Mouse (Mus musculus) yolk sac, embryonic 10.5 days (tissue): ENCODE results near the gene Abcc12.

Experiments
- DNase-seq: peaks from one replicate; pipeline ENCODE4 v3.0.0-alpha.2; 2017; ENCODE audit warnings: low spot score

The Abcc12 gene

DNA sequence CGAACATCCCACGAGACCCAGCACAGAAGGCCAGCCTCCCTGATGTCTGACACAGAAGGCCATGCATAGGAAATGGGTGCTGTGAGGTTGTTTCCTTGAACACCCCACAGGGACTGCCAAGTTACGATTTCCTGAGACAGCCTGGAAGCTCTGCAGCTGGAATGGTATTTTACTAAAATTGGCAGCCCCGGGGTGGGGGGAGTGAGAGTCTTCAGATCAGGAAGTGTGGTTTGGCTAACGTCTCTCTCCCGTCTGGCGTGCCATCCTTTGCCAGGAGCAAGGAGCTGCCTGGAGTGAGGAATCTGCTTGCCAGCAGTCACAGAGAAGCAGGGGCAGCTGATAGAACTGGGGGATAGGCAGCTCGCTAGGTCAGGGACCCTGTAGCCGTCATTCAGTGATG lies 2.4 kb downstream of the Abcc12 start:
- no peak for DNase-seq

DNA sequence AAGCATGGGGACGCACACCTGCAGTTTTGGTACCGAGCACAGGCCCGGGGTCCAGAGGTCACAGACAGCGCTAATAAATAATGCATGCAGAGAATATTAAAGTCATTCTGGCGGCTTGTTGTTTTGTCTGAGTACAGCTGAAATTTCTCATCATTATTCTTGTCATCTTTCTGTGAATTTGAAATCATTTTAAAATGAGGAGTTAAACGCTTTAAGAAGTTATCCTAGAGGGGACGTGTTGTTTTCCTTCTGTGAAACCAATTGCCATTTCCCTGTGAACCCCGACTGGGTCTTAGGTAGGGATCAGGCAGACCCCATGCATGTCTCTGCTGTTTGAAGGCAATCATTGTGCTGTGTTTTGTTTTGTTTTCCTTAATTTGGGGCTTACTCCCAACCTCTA lies 2.9 kb downstream of the Abcc12 start:
- DNase-seq, result no peak

DNA sequence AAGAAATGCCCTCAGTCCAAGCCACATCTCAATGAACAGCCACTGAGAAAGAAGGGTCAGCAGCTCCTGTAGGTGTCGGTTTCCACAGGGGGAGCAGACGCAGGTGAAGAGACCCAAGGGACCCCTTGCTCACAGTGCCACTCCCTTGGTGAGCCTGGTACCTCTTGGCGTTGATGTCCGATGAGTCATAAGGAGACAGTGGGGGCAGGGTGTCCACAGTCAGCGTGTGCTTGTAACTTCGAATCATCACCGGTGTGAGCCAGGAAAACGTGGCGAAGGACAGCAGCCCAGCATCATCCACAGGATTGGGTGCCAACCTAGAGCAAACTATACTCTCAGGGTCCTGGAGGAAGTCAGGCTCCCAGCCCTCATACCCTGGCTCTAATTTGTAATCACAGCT lies 16.8 kb downstream of the Abcc12 start:
- DNase-seq, result no peak

DNA sequence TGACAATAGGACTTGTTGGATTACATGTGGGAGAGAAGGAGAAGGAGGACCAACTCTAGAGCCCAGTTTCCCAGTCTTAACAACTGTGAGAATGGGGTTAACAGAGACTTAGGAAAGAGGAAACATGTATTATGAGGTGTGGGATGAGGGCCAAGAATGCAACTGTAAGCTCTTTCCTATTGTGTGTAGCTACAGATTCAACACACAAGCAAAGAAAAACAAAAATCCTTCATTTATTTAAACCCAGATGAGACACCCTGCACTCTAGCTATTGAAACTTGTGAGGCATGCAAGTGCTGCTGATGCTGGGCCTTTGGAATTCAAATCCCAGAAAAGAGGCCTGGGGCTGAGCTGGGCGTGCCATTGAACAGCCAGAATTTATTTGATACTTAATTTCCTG lies 18.7 kb downstream of the Abcc12 start:
- no peak for DNase-seq

DNA sequence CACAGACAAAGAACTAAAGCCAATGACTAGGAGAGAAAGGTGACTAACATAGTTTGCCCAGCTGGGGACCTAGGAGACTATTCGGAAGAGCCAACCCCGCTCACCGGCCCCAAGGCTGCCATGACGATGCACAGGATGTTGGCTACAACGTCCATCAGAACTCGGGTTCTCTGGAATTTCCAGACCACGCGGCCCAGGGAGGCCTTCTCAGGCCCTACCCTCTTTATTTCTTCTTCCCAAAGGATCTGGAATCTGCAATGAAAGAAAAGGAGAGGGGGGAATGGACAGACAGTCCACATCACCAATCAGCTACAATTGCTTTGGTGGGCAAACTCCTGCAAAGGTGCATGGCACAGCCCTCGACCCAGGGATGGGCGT lies 19.8 kb downstream of the Abcc12 start:
- DNase-seq, result no peak

DNA sequence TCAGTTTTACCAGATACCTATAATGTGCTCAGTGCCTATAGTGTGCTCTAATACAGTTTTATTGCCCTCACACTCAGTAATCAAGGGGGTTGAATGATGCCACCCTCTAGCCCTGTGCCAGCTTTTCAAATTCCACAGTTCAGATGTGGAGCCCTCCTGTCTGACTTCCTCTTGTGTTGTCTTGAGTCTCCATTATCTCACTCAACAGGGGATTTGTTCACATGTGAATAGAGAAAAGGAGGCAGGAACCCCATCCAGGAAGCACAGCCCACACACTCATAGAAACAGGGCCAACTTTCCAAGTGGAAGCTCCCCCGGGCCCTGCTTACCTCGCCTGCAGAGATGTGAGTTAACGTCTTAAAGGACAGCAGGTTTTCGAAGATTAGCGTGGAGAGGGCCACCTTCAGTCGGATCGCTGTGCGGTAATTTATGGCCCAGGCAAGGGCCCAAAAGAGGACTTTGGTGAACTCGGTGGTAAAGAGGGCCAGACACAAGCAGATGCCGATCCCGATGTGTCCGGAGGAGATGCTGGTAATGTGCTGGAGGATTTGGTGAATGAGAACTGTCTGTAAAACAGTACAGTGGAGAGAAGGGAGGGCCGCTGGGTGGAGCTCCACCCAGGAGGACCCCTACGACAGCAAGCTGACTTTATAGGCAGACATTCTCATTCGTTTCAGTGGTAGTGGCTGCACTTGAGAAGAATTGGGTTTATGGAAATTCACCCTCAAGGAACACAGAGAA lies 20.4 kb downstream of the Abcc12 start:
- DNase-seq, result no peak

DNA sequence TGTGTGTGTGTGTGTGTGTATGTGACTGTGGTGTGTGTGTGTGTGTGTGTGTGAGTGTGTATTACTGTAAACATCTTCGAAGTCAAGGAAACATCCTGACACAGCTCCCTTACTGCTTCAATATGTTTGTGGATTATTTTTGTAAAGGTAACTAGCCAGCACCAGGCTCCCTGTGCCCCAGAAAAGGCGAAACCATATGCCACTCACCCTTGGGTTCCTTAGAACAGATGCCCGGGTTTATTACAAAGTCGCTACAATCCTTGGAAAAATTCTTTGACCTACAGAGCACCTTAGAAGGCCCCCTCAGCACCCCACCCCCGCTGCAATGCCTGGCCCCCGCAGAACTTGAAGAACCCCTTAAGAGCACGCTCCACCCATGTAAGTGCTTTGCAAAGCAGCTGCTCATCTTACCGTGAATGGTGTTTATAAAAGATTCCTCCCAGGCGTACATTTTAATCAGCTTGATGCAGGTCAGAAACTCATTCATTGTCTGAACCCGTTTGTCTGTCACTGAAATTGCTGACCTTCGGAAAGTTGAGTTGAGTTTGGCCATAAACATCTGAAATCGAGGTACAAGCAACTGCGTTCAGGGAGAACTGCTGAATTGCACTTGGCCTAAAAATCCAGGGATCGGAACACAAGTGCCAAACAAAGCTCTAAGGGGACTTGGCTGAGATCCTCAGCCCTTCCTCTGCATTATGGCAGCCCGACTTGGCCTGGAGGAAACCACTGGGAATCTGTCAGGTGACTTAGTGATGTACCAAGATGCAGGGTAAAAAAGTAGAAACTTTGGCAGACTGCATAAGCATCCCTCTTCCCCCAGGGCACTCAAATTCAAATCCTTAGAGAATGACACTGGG lies 23.1 kb downstream of the Abcc12 start:
- no peak for DNase-seq

DNA sequence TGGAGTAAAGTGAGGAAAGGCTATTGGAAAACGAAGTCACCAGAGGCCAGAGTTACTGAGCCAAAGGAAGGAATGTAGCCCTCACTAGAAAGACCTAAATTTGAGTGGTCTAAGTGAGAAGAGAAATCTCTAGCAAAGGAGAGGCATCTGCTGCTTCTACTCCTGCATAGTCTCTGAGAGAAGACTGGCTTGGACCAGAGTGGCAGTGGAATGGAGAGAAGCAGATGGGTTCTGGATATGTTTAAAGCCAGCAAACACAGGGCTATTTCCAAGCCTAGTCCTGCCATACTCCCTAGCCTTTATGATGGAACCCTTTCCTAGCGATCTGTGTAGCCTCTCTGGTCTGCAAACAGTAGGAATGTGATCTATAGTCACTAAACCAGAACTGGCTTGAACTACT lies 24.9 kb downstream of the Abcc12 start:
- no peak for DNase-seq

DNA sequence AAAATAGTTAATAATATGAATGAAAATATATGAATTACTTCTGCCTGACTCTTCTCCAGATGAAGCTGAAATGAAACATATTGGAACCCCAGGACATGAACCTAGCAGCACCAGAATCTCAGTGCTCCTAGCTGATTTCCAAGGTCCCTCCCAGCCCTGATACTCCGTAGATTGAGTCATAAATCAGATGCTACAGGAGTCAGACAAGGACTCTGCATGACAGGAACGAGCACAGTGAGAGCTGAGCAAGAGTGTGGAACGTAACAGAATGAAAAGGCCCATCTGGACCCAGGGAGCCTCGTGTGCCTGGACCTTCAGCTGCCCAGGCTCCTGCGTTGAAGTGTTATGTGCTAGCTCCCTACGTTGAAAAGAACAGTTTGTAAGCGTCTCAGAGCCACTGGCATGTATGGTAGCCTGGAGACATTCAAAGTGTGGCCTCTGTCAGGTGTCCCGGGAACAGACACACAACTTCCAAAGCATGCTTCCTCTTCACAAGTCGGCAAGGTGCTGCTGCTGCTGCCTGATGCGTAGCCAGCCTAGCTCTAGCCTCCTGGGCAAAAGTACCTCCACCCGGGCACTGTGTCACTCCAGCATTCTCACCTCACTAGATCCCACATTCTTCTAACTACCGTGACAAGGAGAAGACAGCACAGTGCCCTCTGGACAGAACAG lies 26.1 kb downstream of the Abcc12 start:
- DNase-seq, result no peak

DNA sequence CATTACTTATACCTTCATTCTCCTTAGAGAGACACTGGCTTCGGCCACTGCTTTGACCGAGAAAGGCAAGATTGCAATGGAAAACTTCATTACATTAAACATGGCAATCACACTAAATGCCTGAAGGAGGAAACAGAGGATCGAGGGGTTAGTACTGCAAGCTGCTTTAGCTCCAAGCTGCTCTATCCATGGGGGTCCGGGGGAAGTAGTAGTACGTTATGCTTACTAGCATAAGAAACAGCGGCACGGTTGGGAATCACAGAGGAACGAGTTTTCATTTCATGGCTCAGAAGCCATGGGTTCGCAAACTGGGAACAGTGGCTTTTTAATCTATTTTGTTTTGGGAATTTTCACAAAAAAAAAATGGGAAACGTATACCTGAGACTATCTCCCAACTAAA lies 30.0 kb downstream of the Abcc12 start:
- no peak for DNase-seq

DNA sequence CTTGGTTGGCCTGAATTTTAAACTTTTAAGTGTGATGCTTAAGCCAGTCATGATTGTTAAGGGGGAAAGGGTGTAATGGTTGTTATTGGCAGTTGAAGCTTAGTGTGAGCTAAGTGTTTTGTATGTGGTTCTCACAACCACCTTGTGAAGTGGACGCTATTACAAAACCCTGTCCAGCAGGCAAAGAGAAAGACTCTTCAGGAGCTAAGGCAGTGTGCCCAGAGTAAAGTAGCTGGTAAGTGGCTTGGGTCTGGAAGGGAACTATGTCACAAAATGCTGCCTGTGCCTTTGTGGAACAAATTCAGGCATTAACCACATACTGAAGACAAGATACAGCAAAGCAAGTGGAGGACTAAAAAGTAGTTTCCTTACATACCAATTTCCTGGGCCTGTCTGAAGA lies 34.5 kb downstream of the Abcc12 start:
- DNase-seq, result no peak

DNA sequence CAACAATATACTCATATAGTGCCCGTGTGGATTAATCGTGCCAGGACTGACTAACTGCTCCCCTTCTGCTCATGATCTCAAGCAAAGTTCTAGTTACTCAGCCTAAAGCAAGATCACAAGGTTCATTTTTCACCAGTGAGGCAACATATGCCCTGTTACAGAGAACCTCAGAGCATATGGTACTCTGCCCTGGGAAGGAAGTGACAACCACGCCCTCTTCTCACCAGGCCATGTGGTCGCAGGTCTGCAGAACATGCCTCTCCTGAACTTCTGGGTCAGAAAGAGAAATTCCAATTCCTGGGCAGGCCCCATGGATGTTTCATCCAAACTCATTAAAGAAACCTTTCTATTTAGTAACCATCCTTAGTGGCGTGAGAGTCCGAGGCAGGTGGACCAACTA lies 39.6 kb downstream of the Abcc12 start:
- DNase-seq, result no peak

DNA sequence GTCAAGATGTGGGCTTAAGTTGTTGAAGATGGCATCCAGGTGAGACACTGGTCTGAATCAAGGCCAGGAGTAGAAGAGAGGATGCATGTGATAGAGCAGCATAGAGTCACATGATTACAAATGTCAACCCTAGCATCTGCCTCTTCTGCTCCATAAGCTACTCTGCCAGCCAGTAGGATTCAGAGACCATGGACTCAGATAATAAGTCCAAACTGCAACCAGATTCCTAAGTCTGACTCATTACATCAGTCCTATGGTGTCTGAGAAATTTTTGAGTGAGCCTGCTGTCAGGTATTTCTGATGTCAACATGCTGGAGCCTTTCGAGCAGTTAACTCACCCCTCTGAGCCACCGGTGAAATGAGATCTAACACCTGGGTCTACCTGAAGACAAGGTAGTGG lies 40.1 kb downstream of the Abcc12 start:
- DNase-seq, result no peak

DNA sequence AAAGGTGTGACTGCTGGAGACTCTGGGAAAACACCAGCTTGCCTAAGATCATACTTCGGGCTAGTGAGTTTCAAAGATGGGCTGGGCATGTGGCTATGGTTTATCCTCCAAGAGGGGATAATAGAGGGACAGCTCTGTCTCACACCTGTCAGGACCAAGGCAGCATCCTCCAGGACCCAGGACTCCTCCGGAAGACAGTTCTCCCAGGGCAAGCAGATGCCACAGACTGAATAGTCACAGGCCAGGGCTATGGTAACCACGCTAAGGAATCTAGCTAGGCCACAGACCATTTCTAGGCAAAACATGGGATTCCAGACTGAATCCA lies 43.9 kb downstream of the Abcc12 start:
- DNase-seq, result no peak

DNA sequence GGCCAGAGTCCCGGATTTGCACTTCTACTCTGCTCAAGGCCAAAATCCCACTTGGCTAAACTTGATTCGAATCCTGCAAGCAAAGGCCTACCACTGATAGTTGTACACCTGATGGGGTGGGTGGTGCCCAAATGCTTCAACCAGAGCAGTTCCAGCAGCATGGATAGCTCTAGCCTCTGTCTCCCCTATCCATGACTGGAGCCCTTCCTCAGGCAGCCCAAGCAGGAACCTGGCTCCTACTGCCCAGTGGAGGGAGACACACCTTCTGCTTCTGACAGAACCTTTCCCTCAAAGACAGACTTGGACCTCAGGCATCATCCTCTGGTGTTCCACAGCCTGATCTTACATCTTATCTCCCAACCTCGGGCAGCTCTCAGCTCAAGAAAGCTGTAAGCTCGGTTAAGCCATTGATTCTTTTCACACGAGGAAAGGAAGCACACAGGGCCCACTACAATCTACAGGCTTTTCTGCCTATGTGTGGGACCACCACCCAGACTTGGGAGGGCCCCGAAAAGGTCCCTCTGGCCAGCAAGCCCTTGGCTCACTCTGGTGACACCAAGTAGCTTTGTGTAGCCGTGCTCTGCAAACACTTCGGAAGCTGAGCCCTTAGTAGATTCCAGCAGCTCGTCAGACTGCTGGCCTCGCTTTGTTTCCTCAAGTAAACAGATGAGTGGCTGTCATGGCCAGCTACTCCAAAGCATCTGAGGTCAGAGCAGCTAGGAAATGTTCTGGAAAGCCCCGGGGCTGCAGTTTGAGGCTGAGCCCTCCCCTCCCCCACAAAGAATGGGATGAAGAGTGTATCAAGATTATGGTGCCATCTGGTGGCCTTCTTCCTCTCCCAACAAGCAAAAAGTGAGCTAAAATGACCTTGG lies 44.5 kb downstream of the Abcc12 start:
- peak; percentile 46 for DNase-seq

DNA sequence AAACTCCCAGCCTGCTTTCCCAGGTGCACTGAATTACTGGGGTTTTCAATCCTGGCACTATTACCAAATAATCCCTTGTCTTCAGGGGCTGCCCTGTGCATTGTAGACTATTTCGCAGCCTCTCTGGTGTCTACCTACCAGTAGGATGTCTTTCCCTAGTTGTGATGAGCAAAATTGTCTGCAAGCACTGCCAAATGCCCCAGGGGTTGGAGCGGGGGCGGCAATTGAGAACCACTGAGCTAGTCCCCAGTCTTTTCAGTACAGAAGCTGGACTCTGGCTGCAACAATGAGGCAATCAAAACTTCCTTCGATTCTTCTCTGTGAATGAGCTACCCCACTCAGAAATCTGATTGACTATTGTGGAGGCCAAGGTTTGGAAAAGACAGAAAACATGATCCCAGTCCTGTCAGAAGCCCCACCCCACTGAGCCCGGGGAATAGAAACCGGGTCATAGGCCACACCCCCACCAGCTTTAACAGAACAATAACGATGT lies 45.4 kb downstream of the Abcc12 start:
- no peak for DNase-seq

DNA sequence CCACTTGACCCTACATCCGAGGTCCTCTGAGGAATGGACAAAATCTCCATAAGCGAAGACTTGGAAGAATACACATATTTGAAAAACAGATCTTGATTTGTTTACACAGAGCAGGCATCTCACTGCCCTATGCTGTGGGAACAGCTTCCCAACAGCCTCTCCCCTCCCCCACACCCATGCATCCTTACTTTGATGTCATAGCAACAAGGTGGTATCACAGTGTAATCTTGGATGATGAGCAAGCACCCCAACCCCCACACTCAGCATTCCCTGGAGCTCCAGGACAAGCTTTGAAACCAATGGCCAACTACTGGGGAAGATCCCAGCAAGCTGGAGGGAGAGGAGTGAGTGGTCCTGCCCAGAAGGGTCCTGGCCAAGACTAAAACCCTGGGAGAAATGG lies 50.8 kb downstream of the Abcc12 start:
- peak; percentile 2 for DNase-seq

DNA sequence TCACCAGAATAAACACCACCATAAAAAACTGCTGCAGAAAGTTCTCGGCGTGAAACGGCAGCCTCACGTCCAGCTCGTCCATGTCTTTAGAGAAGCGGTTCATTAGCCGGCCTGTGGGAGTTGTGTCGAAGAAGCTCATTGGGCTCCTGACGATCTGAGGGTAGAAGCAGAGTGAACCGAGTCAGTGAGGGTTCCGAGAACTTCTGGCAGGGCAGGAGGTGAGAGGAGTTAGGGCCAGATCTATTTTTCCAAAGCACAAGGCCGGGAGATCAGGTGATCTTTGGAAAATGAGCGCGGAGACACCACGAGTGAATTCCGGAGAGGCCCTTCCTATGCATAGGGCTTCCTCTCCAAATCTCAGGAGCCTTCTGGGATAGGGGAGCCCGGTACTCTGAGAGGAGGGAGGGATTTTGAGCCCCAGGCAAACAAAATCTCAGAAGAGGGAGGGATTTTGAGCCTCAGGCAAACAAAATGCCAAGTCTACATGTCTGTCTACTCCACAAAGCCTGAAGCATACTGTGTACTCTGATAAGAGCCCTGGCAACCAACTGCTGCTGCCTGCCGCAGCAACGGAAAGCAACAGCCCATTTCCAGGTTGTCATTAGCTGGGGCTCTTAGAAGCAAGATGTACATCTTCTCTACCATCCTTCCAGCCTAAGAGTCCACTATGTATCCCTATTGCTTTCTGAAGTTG lies 53.0 kb downstream of the Abcc12 start:
- no peak for DNase-seq

DNA sequence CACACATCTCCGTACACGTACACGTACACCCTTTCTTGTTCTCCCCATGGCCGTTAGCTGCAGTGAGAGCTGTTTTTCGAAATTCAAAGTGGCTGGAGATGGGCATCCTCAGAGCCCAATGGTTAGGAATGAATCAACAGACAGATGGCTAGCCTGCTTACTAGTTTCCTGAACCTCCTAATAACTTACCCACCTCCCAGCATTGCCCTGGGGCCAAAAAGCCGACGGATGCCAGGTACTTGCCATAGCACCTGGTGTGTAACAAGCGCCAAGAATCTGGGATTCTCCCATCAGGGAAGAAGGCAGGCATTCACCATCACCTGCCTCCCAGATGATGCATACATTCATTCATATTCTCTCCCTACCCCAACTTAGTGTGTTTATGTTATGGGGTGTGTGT lies 53.7 kb downstream of the Abcc12 start:
- DNase-seq, result no peak

DNA sequence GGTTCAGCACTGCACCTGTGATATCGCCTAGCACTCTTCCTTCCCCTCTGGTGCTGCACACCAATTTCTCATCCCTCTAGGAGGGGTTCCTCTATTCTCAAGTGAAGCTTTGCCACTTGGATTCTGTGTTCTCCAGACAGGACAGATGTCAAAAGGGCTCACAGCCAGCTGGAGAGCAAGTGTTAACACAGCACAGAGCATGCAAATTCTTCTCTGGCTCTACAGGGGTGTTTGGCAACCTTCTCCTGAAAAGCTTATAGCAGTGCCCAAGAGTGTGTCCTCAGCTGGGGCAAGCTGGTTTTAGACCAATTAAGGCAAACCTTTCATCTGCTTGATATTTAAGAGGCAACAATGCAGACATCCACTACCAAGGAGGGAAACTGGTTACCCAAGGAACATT lies 66.3 kb downstream of the Abcc12 start:
- DNase-seq, result no peak

DNA sequence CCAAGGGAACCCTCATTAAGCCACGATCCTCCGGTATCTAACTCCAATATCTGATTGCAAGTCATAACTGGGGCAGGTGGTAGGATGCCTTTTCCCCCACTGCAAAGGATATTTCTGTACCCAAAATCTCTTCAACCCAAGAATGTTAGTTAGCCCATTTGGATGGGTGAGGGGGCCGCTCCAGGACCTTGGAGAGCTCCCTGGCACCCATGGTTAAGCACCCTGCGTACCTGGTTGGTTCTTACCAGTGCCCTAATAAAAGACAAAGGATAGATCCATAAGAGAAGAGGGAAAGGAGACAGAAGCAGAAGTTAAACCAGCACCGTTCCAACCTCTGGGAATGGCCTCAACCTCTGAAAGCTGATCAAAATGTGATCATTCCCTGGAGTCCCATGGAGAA lies 67.6 kb downstream of the Abcc12 start:
- DNase-seq, result peak; percentile 7
